Mouse (Mus musculus) heart, adult 2 months (tissue): ENCODE results near the gene Nisch.

Source experiments
- CTCF ChIP-seq: fragments of 200-600 bp; IDR thresholded peaks from 2 replicates; pipeline ENCODE4 v1.8.1; 2022; ENCODE audit warnings: antibody characterized with exemption, mild to moderate bottlenecking, moderate library complexity
- EP300 ChIP-seq: fragments of 200-500 bp; IDR thresholded peaks from 2 replicates; pipeline ENCODE4 v1.6.1; 2011; ENCODE audit warnings: low read depth, low read length, control low read depth; ENCODE audit not compliant: insufficient read depth
- POLR2A ChIP-seq: fragments of 200-500 bp; IDR thresholded peaks from 2 replicates; pipeline ENCODE4 v1.6.1; 2011; ENCODE audit warnings: mild to moderate bottlenecking, low read depth, low read length, control low read depth; ENCODE audit not compliant: insufficient read depth

DNA sequence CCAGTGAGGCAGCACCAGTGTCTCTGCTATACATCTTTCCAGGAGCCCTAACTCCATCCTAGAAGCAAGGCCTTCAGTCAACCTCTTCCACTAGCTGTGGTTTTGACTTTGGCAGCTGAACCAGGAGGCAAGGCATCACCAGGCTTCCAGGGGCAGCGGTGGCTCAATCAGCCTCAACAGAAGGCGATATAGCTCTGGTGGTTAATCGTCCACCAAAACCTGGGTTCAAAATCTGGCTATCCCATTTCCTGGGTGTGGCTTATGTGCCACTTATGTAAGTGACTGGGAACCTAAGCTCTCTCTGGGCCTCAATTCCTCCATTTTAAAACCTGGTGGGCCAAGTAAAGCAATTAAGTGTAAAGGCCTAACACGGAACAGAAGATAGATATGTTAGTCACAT is 11.9 kb downstream of the Nisch start:
- TF ChIP-seq CTCF (no peak), POLR2A (no peak), EP300 (no peak)
